Mouse (Mus musculus): Measurements from ENCODE around the gene Ramp1. TPM values are rescaled to one million over a fixed set of nuclear protein-coding genes. Genes with fewer than 3 reads are reported as not detected.

Ramp1 gene
- total and polyA plus RNA-seq, 3 experiments: 4.1 to 5.6 TPM; not detected in 1

DNA sequence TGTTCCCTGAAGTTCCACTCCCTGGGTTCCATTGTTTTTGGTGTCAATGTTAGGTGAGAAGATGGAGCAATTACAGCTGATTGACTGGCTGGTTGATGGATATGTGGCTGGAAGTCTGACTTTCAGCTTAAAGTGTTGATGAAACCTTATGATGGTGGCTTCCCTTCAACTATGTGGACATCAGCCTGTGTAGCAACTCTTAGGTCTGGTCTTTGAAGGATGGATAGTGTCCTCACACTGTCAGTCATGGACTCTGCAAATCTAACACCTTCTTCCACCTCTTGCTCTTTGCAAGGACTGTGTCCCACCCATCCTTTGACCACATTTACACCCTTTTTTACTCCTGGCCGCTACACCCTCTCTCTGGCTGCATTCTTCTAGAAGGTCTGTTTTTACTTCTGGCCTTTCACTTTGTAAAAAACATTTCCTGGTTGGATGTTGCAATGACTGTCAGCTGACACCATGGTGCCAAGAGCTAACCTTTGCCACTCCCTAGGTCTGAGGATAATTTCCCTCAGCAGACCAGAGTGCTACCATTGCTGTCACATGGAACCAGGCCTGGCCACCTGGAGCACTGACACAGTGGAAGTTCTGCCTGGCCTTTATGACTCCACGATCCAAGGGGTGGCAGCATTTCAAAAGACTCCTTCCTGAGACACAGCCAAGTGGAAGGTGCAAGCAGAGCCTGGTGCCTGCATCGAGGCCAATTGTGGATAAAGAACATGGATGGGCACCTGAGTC is 27.9 kb downstream of the Ramp1 start:
- DNase-seq (ENCODE audit: low read depth, low spot score): no peak
- Histone ChIP-seq H3K9ac (ENCODE audit: control insufficient read depth, low read depth, low read length, poor library complexity, severe bottlenecking) (no peak overlapping the region), H3K27ac (ENCODE audit: control insufficient read depth, low read depth, low read length) (no peak overlapping the region), H3K79me2 (ENCODE audit: control insufficient read depth, insufficient read depth, low read length, poor library complexity) (no peaks in the 10 kb centered on the region), H3K4me3 (ENCODE audit: control insufficient read depth in 1 of 2, insufficient read depth in 1 of 2, low read depth in 2 of 2, low read length in 2 of 2) (no peak overlapping the region), H3K36me3 (ENCODE audit: control insufficient read depth in 1 of 2, insufficient read depth in 2 of 2, low read length in 2 of 2) (no peaks in the 10 kb centered on the region), H3K4me1 (ENCODE audit: control insufficient read depth in 1 of 2, insufficient read depth in 2 of 2, low read length in 2 of 2) (0 out of 4 replicates have a peak, but pooled peaks cover 0 to 5% of the 10 kb centered on the region in 2 experiments), H3K27me3 (ENCODE audit: control insufficient read depth in 1 of 2, insufficient read depth in 2 of 2, low read length in 2 of 2) (no peaks in the 10 kb centered on the region), H3K9me3 (replicated peaks; ENCODE audit: insufficient read depth, low read length) (no peaks in the 10 kb centered on the region)
- TF ChIP-seq TBP (IDR thresholded peaks at IDR 0.05; ENCODE audit: low read depth, low read length): no peak
- TF ChIP-seq MAFK (IDR thresholded peaks at IDR 0.05; ENCODE audit: borderline replicate concordance, low read depth, low read length): no peak
- TF ChIP-seq BHLHE40 (IDR thresholded peaks at IDR 0.05; ENCODE audit: borderline replicate concordance, low read depth, low read length): no peak
- no peak for TF ChIP-seq TCF12 (IDR thresholded peaks at IDR 0.05; ENCODE audit: low read depth, low read length)
- no peak for TF ChIP-seq MYB (IDR thresholded peaks at IDR 0.05; ENCODE audit: low read depth, low read length)
- TF ChIP-seq CTCF (IDR thresholded peaks at IDR 0.05 in 2 of 3, conservative IDR thresholded peaks at IDR 0.05 in 1 of 3; ENCODE audit: control insufficient read depth in 1 of 3, insufficient read depth in 1 of 3, low read depth in 2 of 3, low read length in 3 of 3, poor library complexity in 1 of 3, severe bottlenecking in 1 of 3): no peak
- TF ChIP-seq POLR2A (IDR thresholded peaks at IDR 0.05; ENCODE audit: control insufficient read depth in 1 of 2, insufficient read depth in 1 of 2, low read depth in 1 of 2, low read length in 2 of 2, poor library complexity in 1 of 2): no peak
- TF ChIP-seq UBTF (IDR thresholded peaks at IDR 0.05; ENCODE audit: borderline replicate concordance, insufficient read depth, low read depth, low read length): no peak
- no peak for TF ChIP-seq SIN3A (IDR thresholded peaks at IDR 0.05; ENCODE audit: low read length)
- TF ChIP-seq MAX (IDR thresholded peaks at IDR 0.05; ENCODE audit: low read length): no peak
- no peak for TF ChIP-seq EP300 (IDR thresholded peaks at IDR 0.05; ENCODE audit: low read depth in 1 of 2, low read length in 2 of 2)
- no peak for TF ChIP-seq CHD1 (IDR thresholded peaks at IDR 0.05; ENCODE audit: low read depth, low read length)
- TF ChIP-seq ZMIZ1 (IDR thresholded peaks at IDR 0.05; ENCODE audit: low read depth, low read length): no peak

GRCm38 (mm10) chr1:91209343-91209742 is 29.7 kb downstream of the Ramp1 start:
- Histone ChIP-seq H3K4me3 (ENCODE audit: control insufficient read depth in 1 of 2, insufficient read depth in 1 of 2, low read depth in 2 of 2, low read length in 2 of 2) (no peak overlapping the region), H3K27me3 (ENCODE audit: control insufficient read depth in 1 of 2, insufficient read depth in 2 of 2, low read length in 2 of 2) (no peaks in the 10 kb centered on the region), H3K79me2 (ENCODE audit: control insufficient read depth, insufficient read depth, low read length, poor library complexity) (no peaks in the 10 kb centered on the region), H3K4me1 (ENCODE audit: control insufficient read depth in 1 of 2, insufficient read depth in 2 of 2, low read length in 2 of 2) (0 out of 4 replicates have a peak, but pooled peaks cover 0 to 5% of the 10 kb centered on the region in 2 experiments), H3K27ac (ENCODE audit: control insufficient read depth, low read depth, low read length) (no peak overlapping the region), H3K9ac (ENCODE audit: control insufficient read depth, low read depth, low read length, poor library complexity, severe bottlenecking) (no peak overlapping the region), H3K9me3 (replicated peaks; ENCODE audit: insufficient read depth, low read length) (no peaks in the 10 kb centered on the region), H3K36me3 (ENCODE audit: control insufficient read depth in 1 of 2, insufficient read depth in 2 of 2, low read length in 2 of 2) (no peaks in the 10 kb centered on the region)
- no peak for DNase-seq (ENCODE audit: low read depth, low spot score)
- TF ChIP-seq TCF12 (IDR thresholded peaks at IDR 0.05; ENCODE audit: low read depth, low read length) (no peak), RCOR1 (IDR thresholded peaks at IDR 0.05; ENCODE audit: low read depth, low read length) (no peak), HCFC1 (IDR thresholded peaks at IDR 0.05; ENCODE audit: low read depth, low read length) (no peak), ZKSCAN1 (IDR thresholded peaks at IDR 0.05; ENCODE audit: low read depth, low read length) (no peak), MYB (IDR thresholded peaks at IDR 0.05; ENCODE audit: low read depth, low read length) (no peak), ELF1 (IDR thresholded peaks at IDR 0.05; ENCODE audit: low read depth, low read length) (no peak)
